Mouse (Mus musculus) E14TG2a.4 (cell line): ENCODE data around the gene Ralb.

Source experiments
- CTCF ChIP-seq: conservative IDR thresholded peaks from 2 replicates; pipeline ENCODE4 v1.5.1; 2014; ENCODE audit warnings: low read length
- NANOG ChIP-seq: IDR thresholded peaks from 2 replicates; pipeline ENCODE4 v1.6.1; 2014; ENCODE audit warnings: borderline replicate concordance, low read length, mixed read lengths
- POU5F1 ChIP-seq: IDR thresholded peaks from 2 replicates; pipeline ENCODE4 v1.6.1; 2014; ENCODE audit warnings: low read length, borderline replicate concordance

DNA sequence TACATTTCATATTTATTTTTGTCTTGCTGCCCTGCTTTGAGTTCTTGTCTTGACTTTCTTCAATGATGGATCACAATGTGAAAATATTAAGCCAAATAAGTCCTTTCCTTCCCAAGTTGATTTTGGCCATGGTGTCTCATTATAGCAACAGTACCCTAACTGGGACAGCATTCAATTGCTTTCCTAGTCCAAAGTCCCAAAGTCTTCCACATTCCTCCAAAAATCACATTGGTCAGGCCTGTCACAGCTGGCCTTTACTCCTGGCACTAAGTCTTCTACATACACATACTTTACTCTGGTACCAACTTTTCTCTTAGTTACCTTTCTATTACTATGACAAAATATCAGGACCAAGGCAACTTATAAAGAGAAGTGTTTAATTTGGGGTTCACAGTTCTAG, 14.2 kb upstream of the Ralb start:
- TF ChIP-seq CTCF (no peak), POU5F1 (no peak), NANOG (no peak)
